Mouse (Mus musculus) gastrocnemius, adult 2 months (tissue): Measurements from ENCODE around the gene Vdr. TPM values are rescaled to one million over a fixed set of nuclear protein-coding genes. Genes with fewer than 3 reads are reported as not detected.

Experiments
- DNase-seq: peaks from one replicate; pipeline ENCODE4 v3.0.0; 2022
- H3K27ac ChIP-seq: fragments of 200-600 bp; 2 replicates; pipeline ENCODE4 v1.8.1; 2022; ENCODE audit warnings: mild to moderate bottlenecking
- H3K4me3 ChIP-seq: fragments of 200-600 bp; 2 replicates; pipeline ENCODE4 v1.8.1; 2022; ENCODE audit warnings: mild to moderate bottlenecking, moderate library complexity
- CTCF ChIP-seq: fragments of 200-600 bp; IDR thresholded peaks from 2 replicates; pipeline ENCODE4 v1.8.1; 2022; ENCODE audit warnings: antibody characterized with exemption, mild to moderate bottlenecking, moderate library complexity
- intact Hi-C: fragments of 180-260 bp; cut with DNase I; formaldehyde crosslinking; loops from one replicate; pipeline ENCODE4 v1.15.1; 2025
- total RNA-seq, 2 experiments: library from RNA; stranded (reverse); gene quantifications; 2 replicates each; pipeline ENCODE4 v1.2.3; 2021

Gene Vdr
- total RNA-seq, 2 experiments from 2014 or later = 0.14 TPM; not detected in 1

DNA sequence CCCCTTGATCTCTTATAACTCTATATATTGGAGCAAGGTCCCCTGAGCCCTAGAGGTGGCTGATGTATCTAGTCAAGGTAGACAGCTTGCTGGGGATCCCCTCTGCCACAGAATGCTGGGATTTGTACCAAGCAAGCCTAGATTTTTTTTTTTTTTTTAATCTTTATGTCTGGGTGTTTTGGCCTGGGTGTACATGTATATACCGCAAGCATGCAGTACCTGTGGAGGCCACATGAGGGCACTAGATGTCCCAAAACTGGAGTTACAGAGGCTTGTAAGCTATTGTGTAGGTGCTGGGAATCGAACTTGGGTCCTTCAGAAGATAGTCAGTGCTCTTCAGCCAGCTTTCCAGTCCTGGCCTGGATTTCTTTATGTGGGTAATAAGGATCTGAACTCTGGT, 44.4 kb downstream of the Vdr start:
- intact Hi-C loops = no loop called here
- peak; percentile 17; the same call in 1 of the 2 replicates for TF ChIP-seq CTCF
- no peak for DNase-seq

GRCm38 (mm10) chr15:97865175-97865574, 45.3 kb downstream of the Vdr start:
- Histone ChIP-seq H3K4me3 (no peak overlapping the region), H3K27ac (no peak overlapping the region)
- no peak for DNase-seq
- no peak for TF ChIP-seq CTCF
- intact Hi-C loops = no loop called here

More for the DNA sequence above, 44.4 kb downstream of the Vdr start:
- Histone ChIP-seq H3K27ac (no peak overlapping the region), H3K4me3 (no peak overlapping the region)

- Histone ChIP-seq H3K27ac (no peak overlapping the region), H3K4me3 (no peak overlapping the region)
- DNase-seq = no peak
- no peak for TF ChIP-seq CTCF
- intact Hi-C loops = no loop called here
Observed at GRCm38 (mm10) chr15:97864361-97865045, 45.9 kb downstream of the Vdr start.

DNA sequence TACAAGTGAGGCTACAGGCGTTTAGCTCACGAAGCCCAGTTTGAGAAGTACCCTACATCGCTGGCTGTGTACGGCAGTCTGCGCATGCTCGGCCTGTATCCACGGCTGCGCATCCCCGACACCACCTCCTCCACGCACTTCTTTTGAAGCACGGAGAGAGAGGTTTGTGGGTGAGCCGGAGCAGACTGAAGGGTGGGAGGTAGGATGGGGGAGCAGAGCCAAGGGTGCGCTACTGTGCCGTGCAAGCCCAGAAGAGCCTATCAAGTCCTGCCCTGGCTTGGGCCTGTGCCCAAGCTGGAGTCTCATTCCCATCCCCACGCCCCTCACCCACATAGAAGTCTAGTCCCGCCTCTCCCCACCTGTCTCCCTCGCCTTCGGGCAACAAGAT, 46.9 kb downstream of the Vdr start:
- DNase-seq = no peak
- Histone ChIP-seq H3K4me3 (no peak overlapping the region), H3K27ac (no peak overlapping the region)
- no peak for TF ChIP-seq CTCF
- intact Hi-C loops = no loop called here

GRCm38 (mm10) chr15:97862881-97863493, 47.4 kb downstream of the Vdr start:
- intact Hi-C loops = no loop called here
- TF ChIP-seq CTCF = no peak
- no peak for DNase-seq
- no peak overlapping the region for H3K27ac ChIP-seq
- H3K4me3 ChIP-seq = no peak overlapping the region

DNA sequence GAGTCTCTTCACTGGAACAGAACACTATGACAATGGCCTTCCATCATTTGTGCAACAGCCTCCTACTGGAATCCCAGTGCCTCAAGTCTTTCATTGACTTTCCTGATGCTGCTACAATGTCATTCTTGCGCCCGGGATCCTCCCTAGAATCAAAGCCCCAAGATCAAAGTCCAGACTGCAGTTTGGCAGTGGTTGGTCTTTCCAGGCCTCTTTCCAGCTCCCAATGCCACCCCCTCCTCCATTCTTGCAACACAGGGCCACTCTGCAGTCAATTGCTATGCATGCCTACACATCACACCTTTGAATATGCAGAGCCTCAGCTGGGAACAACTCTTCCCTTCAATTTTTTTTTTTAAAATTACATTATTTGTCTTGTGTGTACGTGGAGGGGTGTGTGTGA, 50.1 kb downstream of the Vdr start:
- TF ChIP-seq CTCF = no peak
- intact Hi-C loops = no loop called here

GRCm38 (mm10) chr15:97858431-97858830, 52.0 kb downstream of the Vdr start:
- intact Hi-C loops = no loop called here
- no peak for TF ChIP-seq CTCF

More for the DNA sequence above, 50.1 kb downstream of the Vdr start:
- Histone ChIP-seq H3K27ac (no peak overlapping the region), H3K4me3 (no peak overlapping the region)
- no peak for DNase-seq

GRCm38 (mm10) chr15:97854551-97854950, 55.9 kb downstream of the Vdr start:
- no peak overlapping the region for H3K4me3 ChIP-seq
- intact Hi-C loops = loop anchor here (5.0 kb wide), 1 partner anchor 98 kb away; no protein-coding TSS in a partner anchor
- no peak for TF ChIP-seq CTCF
- no peak overlapping the region for H3K27ac ChIP-seq
- no peak for DNase-seq

More at GRCm38 (mm10) chr15:97858431-97858830, 52.0 kb downstream of the Vdr start:
- Histone ChIP-seq H3K27ac (no peak overlapping the region), H3K4me3 (no peak overlapping the region)
- no peak for DNase-seq

DNA sequence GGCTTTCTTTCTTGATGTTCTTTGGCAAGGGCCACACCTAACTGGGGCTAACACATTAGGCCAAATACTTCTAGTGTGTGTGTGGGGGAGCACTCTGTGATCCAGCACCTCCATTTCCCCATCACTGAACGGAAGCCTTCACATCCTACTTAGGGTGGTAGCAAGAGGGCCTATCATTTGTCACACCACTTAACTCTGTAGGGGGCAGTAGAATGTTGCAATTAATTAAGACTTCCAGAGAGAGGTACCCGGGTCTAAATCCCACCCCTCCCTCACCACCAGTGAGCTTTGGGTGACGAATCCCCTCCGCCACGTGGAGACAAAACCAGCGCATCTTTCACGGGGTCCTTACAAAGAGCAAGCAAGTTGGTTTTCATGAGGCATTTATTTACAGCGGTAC, 56.4 kb downstream of the Vdr start:
- intact Hi-C loops = loop anchor here (5.0 kb wide), 1 partner anchor 98 kb away; no protein-coding TSS in a partner anchor
- H3K27ac ChIP-seq = no peak overlapping the region
- no peak for DNase-seq
- TF ChIP-seq CTCF = peak; percentile 30; the same call in 1 of the 2 replicates
- no peak overlapping the region for H3K4me3 ChIP-seq

DNA sequence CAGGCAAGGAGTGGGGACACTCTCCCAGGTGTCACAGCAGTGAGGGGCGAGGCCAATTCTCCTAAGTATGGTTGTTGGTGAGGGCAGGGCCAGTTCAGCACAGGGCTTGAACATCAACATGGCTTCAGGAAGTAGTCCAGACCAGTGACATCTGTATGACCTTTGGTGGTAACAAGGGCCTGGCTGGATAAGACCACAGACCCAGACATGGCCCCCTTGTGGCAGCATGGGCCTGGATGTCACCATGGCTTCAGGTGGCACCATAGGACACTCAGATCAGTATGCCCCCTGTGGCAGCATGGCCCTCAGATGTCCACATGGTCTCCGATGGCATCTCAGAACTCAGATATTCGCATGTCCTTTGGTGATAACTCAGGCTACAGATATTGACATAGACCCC, 58.1 kb downstream of the Vdr start:
- Histone ChIP-seq H3K4me3 (no peak overlapping the region), H3K27ac (no peak overlapping the region)
- DNase-seq = no peak
- intact Hi-C loops = loop anchor here (5.0 kb wide), 1 partner anchor 100 kb away; no protein-coding TSS in a partner anchor
- no peak for TF ChIP-seq CTCF

GRCm38 (mm10) chr15:97851011-97851410, 59.4 kb downstream of the Vdr start:
- DNase-seq = no peak
- H3K27ac ChIP-seq = no peak overlapping the region
- TF ChIP-seq CTCF = no peak
- H3K4me3 ChIP-seq = no peak overlapping the region
- intact Hi-C loops = loop anchor here (2.0 to 5.0 kb wide), 2 partner anchors 101 to 134 kb away; no protein-coding TSS in a partner anchor

DNA sequence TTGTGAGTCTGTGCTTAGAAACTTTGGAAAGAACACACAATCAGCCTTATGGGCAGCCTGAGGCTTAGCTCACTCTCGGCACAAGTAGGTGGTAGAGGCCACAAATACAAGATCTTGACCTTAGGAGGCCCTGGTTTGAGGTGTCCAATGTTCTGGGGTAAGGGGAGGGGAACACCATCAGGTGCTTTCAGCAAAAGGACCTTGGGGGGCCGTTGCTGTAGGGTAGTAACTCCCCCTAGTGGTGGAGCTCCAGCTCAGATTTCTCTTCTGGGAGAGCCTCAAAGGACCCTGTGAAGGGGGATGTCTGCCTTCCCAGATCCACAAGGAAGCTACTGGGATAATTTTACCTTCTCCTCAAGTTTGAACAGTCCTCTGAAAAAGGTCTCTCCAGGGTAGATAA, 60.0 kb downstream of the Vdr start:
- Histone ChIP-seq H3K27ac (peak overlapping the region; percentile 24; the same call in 1 of the 2 replicates), H3K4me3 (no peak overlapping the region)
- peak; percentile 54 for DNase-seq
- TF ChIP-seq CTCF = peak; percentile 77
- intact Hi-C loops = loop anchor here (1.0 to 5.0 kb wide), 3 partner anchors 66 to 134 kb away; no protein-coding TSS in a partner anchor
